Mouse (Mus musculus): ENCODE data around the gene Foxf1. TPM values are rescaled to one million over a fixed set of nuclear protein-coding genes. Genes with fewer than 3 reads are reported as not detected.

Foxf1 gene
- polyA plus RNA-seq, 1 experiment from 2014 or later = 0.43 TPM

DNA sequence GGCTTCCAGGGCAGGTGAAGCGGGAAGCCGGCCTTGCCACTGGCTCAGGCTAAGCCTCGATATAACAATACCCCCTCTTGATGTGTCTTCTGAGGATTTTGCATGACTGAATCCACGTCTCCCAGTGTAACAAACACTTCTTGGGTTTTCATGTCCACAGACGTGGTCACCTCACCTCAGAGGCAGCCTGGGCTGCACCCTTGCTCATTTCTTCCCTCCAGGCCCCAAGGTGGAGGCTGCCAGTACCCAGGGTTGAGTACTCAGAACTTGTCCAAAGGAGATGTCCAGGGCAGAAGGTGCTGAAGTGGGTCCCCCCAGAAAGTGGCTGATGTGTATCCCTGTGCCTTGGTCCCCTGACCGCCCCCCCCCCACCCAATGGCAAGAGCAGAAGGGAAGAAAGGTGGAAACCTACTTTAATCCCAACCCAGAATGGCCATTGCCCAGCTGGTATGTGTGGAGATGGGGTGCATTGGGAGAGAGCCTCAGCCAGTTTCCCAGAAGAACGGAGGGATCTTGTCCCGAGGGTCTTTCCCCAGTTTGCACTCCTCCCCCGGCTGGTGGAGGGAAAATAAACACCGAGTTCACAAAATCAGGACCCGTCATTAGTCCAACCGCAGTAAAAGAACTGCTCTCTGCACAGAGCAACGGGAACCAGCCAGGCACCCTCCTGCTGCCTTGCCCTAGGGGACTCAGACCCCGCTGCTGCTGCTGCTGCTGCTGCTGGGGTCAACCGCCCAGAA is 9.9 kb upstream of the Foxf1 start:
- ATAC-seq (ENCODE audit: low FRiP score, low read depth) = no peak
- Histone ChIP-seq H3K36me3 (no peaks in the 10 kb centered on the region), H3K4me2 (replicated peaks) (no peak overlapping the region), H3K27ac (no peak overlapping the region), H3K4me3 (no peak overlapping the region), H3K9ac (no peak overlapping the region), H3K27me3 (peaks cover 99% of the 10 kb centered on the region), H3K9me3 (no peaks in the 10 kb centered on the region; the same call in 1 of the 2 replicates), H3K4me1 (peaks cover 28% of the 10 kb centered on the region)
- 3% methylated on average over 15 of the region's 15 CpGs for WGBS

DNA sequence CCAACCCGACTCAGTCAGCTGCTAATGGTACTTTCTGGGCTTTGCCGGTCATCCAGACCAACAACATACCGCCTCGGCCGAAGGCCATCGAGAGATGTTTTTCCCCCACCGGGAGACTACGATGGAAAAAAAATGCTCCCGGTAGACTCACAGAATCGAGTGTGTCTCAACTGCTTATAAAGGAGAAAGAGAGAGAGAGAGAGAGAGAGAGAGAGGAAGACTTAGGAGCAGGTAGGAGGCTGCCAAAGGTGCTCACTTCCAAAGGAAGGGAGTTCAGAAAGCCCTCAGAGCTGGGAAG is 9.4 kb upstream of the Foxf1 start:
- Histone ChIP-seq H3K9ac (no peak overlapping the region), H3K9me3 (no peaks in the 10 kb centered on the region; the same call in 1 of the 2 replicates), H3K4me2 (replicated peaks) (no peak overlapping the region), H3K27ac (no peak overlapping the region), H3K36me3 (no peaks in the 10 kb centered on the region), H3K4me1 (peaks cover 28% of the 10 kb centered on the region), H3K27me3 (peaks cover 99% of the 10 kb centered on the region), H3K4me3 (no peak overlapping the region)
- no peak for ATAC-seq (ENCODE audit: low FRiP score, low read depth)
- 2% methylated on average over 10 of the region's 10 CpGs for WGBS

DNA sequence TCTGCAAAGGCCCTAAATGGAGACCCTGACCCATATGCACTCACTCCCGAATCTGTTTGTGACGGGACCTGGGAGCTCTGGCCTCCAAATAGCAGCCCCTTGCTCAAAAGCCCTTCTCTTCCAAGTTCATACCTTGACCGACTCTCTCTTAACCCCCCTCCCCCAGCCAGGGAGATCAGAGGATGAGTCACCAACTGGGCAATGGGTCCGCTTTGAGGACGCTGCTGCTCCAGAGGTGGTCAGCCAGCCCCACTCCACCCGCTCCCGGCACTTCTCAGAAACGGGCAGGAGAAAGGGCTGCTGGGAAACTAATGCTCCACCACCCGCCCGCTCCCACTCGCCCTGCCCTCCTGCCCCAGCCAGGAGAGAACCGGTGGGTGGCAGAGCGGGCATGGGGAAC is 8.2 kb upstream of the Foxf1 start:
- H3K27ac ChIP-seq = no peak overlapping the region
- H3K4me2 ChIP-seq (replicated peaks) = no peak overlapping the region
- no peak overlapping the region for H3K4me3 ChIP-seq
- H3K9me3 ChIP-seq = no peaks in the 10 kb centered on the region; the same call in 1 of the 2 replicates
- H3K4me1 ChIP-seq = peaks cover 31% of the 10 kb centered on the region
- no peak for ATAC-seq (ENCODE audit: low FRiP score, low read depth)
- 3% methylated on average over 13 of the region's 13 CpGs for WGBS
- H3K36me3 ChIP-seq = no peaks in the 10 kb centered on the region
- H3K9ac ChIP-seq = no peak overlapping the region
- H3K27me3 ChIP-seq = peaks cover 99% of the 10 kb centered on the region

DNA sequence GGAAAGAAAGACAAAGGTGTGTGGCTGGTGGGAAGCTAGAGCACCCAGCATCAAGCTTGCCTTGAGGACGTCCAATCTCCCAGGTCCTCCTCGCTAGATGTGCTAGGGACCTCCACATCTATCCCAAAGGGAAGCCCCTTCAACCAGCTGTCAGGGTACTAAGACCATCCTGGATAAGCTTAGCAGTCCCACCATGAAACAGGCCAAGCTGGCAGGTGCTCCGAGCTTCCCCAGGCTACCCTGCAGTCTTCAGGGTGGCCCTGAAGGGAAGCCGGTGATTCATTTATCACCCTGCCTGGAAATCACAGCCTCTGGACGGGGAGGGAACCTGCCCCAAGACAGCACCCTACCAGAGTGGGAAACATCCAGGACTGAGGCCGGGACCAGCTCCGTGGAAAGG is 7.6 kb upstream of the Foxf1 start:
- ATAC-seq (ENCODE audit: low FRiP score, low read depth) = no peak
- Histone ChIP-seq H3K36me3 (no peaks in the 10 kb centered on the region), H3K4me1 (peaks cover 27% of the 10 kb centered on the region), H3K27ac (no peak overlapping the region), H3K9me3 (no peaks in the 10 kb centered on the region; the same call in 1 of the 2 replicates), H3K27me3 (peaks cover 99% of the 10 kb centered on the region), H3K4me2 (replicated peaks) (no peak overlapping the region), H3K4me3 (no peak overlapping the region), H3K9ac (no peak overlapping the region)
- WGBS = 18% methylated on average over 7 of the region's 7 CpGs

GRCm38 (mm10) chr8:121078721-121079120 is 5.5 kb upstream of the Foxf1 start:
- no peak overlapping the region for H3K9ac ChIP-seq
- 4% methylated on average over 14 of the region's 14 CpGs for WGBS
- H3K4me2 ChIP-seq (replicated peaks) = no peak overlapping the region

DNA sequence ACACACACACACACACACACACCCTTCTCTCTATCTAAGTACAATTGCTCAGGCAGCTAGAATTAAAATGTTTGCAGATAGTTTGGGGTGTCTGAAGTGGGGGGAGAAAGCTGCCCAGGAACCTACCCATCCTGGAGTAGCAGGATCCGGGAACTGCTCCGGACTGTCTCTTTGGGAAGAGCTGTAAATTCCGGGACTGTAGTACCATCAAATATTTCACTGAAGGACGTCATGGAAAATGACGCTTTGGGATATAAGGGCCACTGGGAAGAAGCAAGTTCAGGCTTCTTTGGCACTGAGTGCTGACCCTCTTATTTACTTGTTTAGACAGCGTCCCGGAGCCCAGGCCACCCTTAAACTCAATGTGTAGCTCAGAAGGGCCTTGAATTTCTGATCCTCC is 5.0 kb upstream of the Foxf1 start:
- no peak overlapping the region for H3K4me2 ChIP-seq (replicated peaks)
- WGBS = 3% methylated on average over 7 of the region's 7 CpGs
- no peak overlapping the region for H3K9ac ChIP-seq
- H3K4me3 ChIP-seq = no peak overlapping the region
- H3K27ac ChIP-seq = no peak overlapping the region
- no peaks in the 10 kb centered on the region for H3K36me3 ChIP-seq
- peaks cover 99% of the 10 kb centered on the region for H3K27me3 ChIP-seq
- peaks cover 32% of the 10 kb centered on the region for H3K4me1 ChIP-seq
- no peaks in the 10 kb centered on the region; the same call in 1 of the 2 replicates for H3K9me3 ChIP-seq
- no peak for ATAC-seq (ENCODE audit: low FRiP score, low read depth)

More at GRCm38 (mm10) chr8:121078721-121079120, 5.5 kb upstream of the Foxf1 start:
- peaks cover 28% of the 10 kb centered on the region for H3K4me1 ChIP-seq
- no peak overlapping the region for H3K27ac ChIP-seq
- no peaks in the 10 kb centered on the region for H3K36me3 ChIP-seq
- peaks cover 99% of the 10 kb centered on the region for H3K27me3 ChIP-seq
- no peaks in the 10 kb centered on the region; the same call in 1 of the 2 replicates for H3K9me3 ChIP-seq
- no peak for ATAC-seq (ENCODE audit: low FRiP score, low read depth)
- H3K4me3 ChIP-seq = no peak overlapping the region

GRCm38 (mm10) chr8:121079944-121080343 is 4.2 kb upstream of the Foxf1 start:
- Histone ChIP-seq H3K4me1 (peaks cover 36% of the 10 kb centered on the region), H3K4me2 (replicated peaks) (no peak overlapping the region), H3K4me3 (no peak overlapping the region), H3K9ac (no peak overlapping the region), H3K27me3 (peaks cover 99% of the 10 kb centered on the region), H3K27ac (no peak overlapping the region), H3K36me3 (no peaks in the 10 kb centered on the region), H3K9me3 (no peaks in the 10 kb centered on the region; the same call in 1 of the 2 replicates)
- ATAC-seq (ENCODE audit: low FRiP score, low read depth) = no peak
- WGBS = 6% methylated on average over 12 of the region's 12 CpGs

- H3K4me3 ChIP-seq = peak overlapping the region; percentile 13; the same call in 1 of the 2 replicates
- 0 out of 2 replicates have a peak overlapping the region, but pooled peaks have one; percentile 28 for H3K4me2 ChIP-seq (replicated peaks)
- no peak overlapping the region for H3K9ac ChIP-seq
Observed at GRCm38 (mm10) chr8:121080361-121081090, 3.7 kb upstream of the Foxf1 start.

DNA sequence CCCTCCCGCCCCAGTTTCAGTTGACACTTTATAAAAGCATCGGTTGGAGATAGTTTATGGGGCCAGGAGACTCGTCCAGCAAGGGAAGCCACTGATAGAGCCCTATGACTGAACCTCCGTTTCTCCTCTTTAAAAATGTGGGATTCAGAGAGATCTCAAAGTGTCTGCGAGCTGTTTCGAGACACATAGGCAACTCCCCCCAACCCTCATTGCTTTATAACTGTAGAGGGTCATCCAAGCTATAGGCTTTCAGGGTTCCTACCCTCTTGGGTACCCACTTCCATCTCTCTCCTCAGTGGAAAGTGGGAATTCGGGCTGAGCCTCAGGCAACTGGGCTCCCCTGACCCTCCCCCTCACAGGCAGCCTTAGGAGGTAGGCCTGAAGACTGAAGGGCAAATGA is 2.8 kb upstream of the Foxf1 start:
- Histone ChIP-seq H3K4me2 (replicated peaks) (no peak overlapping the region), H3K27ac (no peak overlapping the region), H3K9ac (no peak overlapping the region), H3K9me3 (no peaks in the 10 kb centered on the region), H3K36me3 (no peaks in the 10 kb centered on the region), H3K4me3 (no peak overlapping the region), H3K4me1 (peaks cover 36% of the 10 kb centered on the region), H3K27me3 (peaks cover 99% of the 10 kb centered on the region)
- ATAC-seq (ENCODE audit: low FRiP score, low read depth) = no peak
- 3% methylated on average over 7 of the region's 7 CpGs for WGBS

More at GRCm38 (mm10) chr8:121080361-121081090, 3.7 kb upstream of the Foxf1 start:
- H3K4me1 ChIP-seq = peaks cover 36% of the 10 kb centered on the region
- no peak for ATAC-seq (ENCODE audit: low FRiP score, low read depth)
- no peaks in the 10 kb centered on the region; the same call in 1 of the 2 replicates for H3K9me3 ChIP-seq
- no peaks in the 10 kb centered on the region for H3K36me3 ChIP-seq
- no peak overlapping the region for H3K27ac ChIP-seq
- WGBS = under 1% methylated on average over 49 of the region's 49 CpGs
- peaks cover 99% of the 10 kb centered on the region for H3K27me3 ChIP-seq

GRCm38 (mm10) chr8:121082218-121083092 is 1.7 kb upstream of the Foxf1 start:
- Histone ChIP-seq H3K27me3 (peaks cover 99% of the 10 kb centered on the region), H3K9ac (no peak overlapping the region), H3K9me3 (no peaks in the 10 kb centered on the region), H3K27ac (no peak overlapping the region), H3K4me3 (peak overlapping the region; percentile 56), H3K4me2 (replicated peaks) (peak overlapping the region; percentile 99), H3K36me3 (no peaks in the 10 kb centered on the region), H3K4me1 (peaks cover 36% of the 10 kb centered on the region)
- 1% methylated on average over 57 of the region's 57 CpGs for WGBS
- no peak for ATAC-seq (ENCODE audit: low FRiP score, low read depth)

DNA sequence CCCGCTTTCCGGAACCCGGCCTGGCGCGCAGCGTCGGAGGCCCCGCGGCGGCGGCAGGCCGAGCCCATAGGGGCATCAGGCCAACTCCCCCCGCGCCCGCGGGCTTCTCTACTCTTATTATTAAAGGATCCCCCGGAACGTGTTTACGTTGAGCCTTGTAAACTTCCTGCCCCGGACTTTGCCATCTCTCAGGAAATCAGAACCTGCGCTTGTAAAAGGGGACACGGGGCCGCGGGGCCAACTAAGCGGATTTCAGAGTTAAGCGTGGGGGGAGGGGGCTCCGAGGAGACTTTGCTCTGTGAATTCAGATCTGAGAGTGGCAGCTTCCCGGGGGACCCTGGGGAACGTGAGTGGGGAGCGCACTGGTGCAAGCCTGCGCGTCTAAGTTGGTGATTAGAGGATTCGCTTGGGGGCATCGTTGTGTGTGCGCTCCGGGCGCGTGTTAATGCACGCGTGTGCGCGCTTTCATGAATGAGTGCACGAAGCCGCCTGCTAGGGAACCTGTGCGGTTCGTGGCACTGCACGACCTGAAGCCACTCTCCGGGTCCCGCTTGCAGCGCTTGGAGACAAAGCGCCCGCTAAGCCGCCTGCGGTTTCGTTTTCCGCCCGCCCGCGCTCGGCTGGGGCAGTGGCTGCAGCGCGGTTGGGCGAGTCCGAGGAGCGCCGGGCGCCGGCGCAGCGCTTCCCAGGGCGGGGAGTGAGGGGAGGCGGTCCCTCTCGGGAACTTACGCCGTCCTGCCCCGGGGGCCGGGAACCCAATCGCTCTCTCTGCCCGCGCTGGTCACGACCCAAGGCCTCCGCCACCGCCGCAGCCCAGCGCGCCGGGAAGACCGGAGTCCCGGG is 872 bp upstream of the Foxf1 start:
- under 1% methylated on average over 89 of the region's 89 CpGs for WGBS
- ATAC-seq (ENCODE audit: low FRiP score, low read depth) = peak; percentile 31; the same call in 1 of the 2 replicates
- peaks cover 99% of the 10 kb centered on the region for H3K27me3 ChIP-seq
- H3K4me1 ChIP-seq = peaks cover 36% of the 10 kb centered on the region
- H3K9ac ChIP-seq = peak overlapping the region; percentile 54
- peak overlapping the region; percentile 56 for H3K4me3 ChIP-seq
- H3K27ac ChIP-seq = no peak overlapping the region
- H3K9me3 ChIP-seq = no peaks in the 10 kb centered on the region
- H3K4me2 ChIP-seq (replicated peaks) = peak overlapping the region; percentile 99
- H3K36me3 ChIP-seq = no peaks in the 10 kb centered on the region
